Mouse (Mus musculus): ENCODE results near the gene Uhrf1bp1. TPM values are rescaled to one million over a fixed set of nuclear protein-coding genes. Genes with fewer than 3 reads are reported as not detected.

Gene Uhrf1bp1
- total and polyA plus RNA-seq, 3 experiments, result 23.1 to 43.6 TPM; not detected in 1

- peaks cover 90% of the 10 kb centered on the region for H3K79me2 ChIP-seq (ENCODE audit: control insufficient read depth, insufficient read depth, low read length, poor library complexity)
- H3K4me1 ChIP-seq (ENCODE audit: control insufficient read depth in 1 of 2, insufficient read depth in 2 of 2, low read length in 2 of 2), result peaks cover 0 to 6% of the 10 kb centered on the region in 2 experiments; a peak in 3 of 4 replicates
- H3K9me3 ChIP-seq (replicated peaks; ENCODE audit: insufficient read depth, low read length), result no peaks in the 10 kb centered on the region
- H3K4me3 ChIP-seq (ENCODE audit: control insufficient read depth in 1 of 2, insufficient read depth in 1 of 2, low read depth in 2 of 2, low read length in 2 of 2), result no peak overlapping the region
- no peaks in the 10 kb centered on the region for H3K27me3 ChIP-seq (ENCODE audit: control insufficient read depth in 1 of 2, insufficient read depth in 2 of 2, low read length in 2 of 2)
- no peak for TF ChIP-seq TAL1 (IDR thresholded peaks at IDR 0.05; ENCODE audit: low read length)
- no peak for TF ChIP-seq JUND (IDR thresholded peaks at IDR 0.05; ENCODE audit: low read depth, low read length)
- TF ChIP-seq USF1 (IDR thresholded peaks at IDR 0.05; ENCODE audit: low read depth, low read length), result no peak
- TF ChIP-seq UBTF (IDR thresholded peaks at IDR 0.05; ENCODE audit: borderline replicate concordance, insufficient read depth, low read depth, low read length), result no peak
- TF ChIP-seq NRF1 (IDR thresholded peaks at IDR 0.05; ENCODE audit: insufficient read depth, low read depth, low read length, poor library complexity, severe bottlenecking), result no peak
- TF ChIP-seq GATA1 (IDR thresholded peaks at IDR 0.05; ENCODE audit: low read depth, low read length), result no peak
- TF ChIP-seq ZNF384 (IDR thresholded peaks at IDR 0.05; ENCODE audit: low read depth, low read length), result no peak
- no peak for TF ChIP-seq NELFE (IDR thresholded peaks at IDR 0.05; ENCODE audit: low read depth, low read length)
- TF ChIP-seq MYB (IDR thresholded peaks at IDR 0.05; ENCODE audit: low read depth, low read length), result no peak
- TF ChIP-seq CHD1 (IDR thresholded peaks at IDR 0.05; ENCODE audit: low read depth, low read length), result no peak
- no peak for TF ChIP-seq TCF12 (IDR thresholded peaks at IDR 0.05; ENCODE audit: low read depth, low read length)
- no peak overlapping the region for H3K9ac ChIP-seq (ENCODE audit: control insufficient read depth, low read depth, low read length, poor library complexity, severe bottlenecking)
- H3K36me3 ChIP-seq (ENCODE audit: control insufficient read depth in 1 of 2, insufficient read depth in 2 of 2, low read length in 2 of 2), result peaks cover 11 to 15% of the 10 kb centered on the region in 2 experiments; a peak in 3 of 4 replicates
- no peak overlapping the region for H3K27ac ChIP-seq (ENCODE audit: control insufficient read depth, low read depth, low read length)
- no peak for DNase-seq (ENCODE audit: low read depth, low spot score)
These were observed 41.6 kb upstream of the Uhrf1bp1 start for GRCm38 (mm10) chr17:27814606-27815005.

DNA sequence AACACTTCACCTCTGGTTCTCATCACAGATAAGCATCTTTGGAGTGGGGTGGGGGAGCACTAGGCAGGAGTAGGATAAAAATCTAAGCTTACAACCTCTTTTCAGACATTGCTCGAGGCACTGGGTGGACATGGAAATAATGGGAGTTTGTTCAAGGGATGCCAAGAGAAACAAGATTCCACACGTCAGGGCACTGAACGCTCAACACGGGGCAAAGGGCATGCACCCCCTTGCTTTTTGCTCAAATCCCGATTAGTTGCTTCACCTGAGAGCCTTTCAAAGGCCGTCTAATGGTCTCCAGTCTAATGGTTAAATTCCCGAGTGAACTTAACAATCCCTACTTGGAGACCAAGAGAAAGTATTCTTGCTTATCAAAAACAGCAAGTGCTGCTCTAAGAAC is 37.2 kb upstream of the Uhrf1bp1 start:
- H3K4me1 ChIP-seq (ENCODE audit: control insufficient read depth in 1 of 2, insufficient read depth in 2 of 2, low read length in 2 of 2), result peaks cover 9 to 16% of the 10 kb centered on the region in 2 experiments
- H3K79me2 ChIP-seq (ENCODE audit: control insufficient read depth, insufficient read depth, low read length, poor library complexity), result peaks cover 58% of the 10 kb centered on the region
- peak overlapping the region; percentile 76 to 88 for H3K4me3 ChIP-seq (ENCODE audit: control insufficient read depth in 1 of 2, insufficient read depth in 1 of 2, low read depth in 2 of 2, low read length in 2 of 2)
- H3K9ac ChIP-seq (ENCODE audit: control insufficient read depth, low read depth, low read length, poor library complexity, severe bottlenecking), result peak overlapping the region; percentile 96
- H3K9me3 ChIP-seq (replicated peaks; ENCODE audit: insufficient read depth, low read length), result no peaks in the 10 kb centered on the region
- peak overlapping the region; percentile 95 for H3K27ac ChIP-seq (ENCODE audit: control insufficient read depth, low read depth, low read length)
- no peak for DNase-seq (ENCODE audit: low read depth, low spot score)
- TF ChIP-seq MXI1 (IDR thresholded peaks at IDR 0.05; ENCODE audit: low read depth, low read length) (no peak), POLR2A (IDR thresholded peaks at IDR 0.05; ENCODE audit: control insufficient read depth in 1 of 2, insufficient read depth in 1 of 2, low read depth in 1 of 2, low read length in 2 of 2, poor library complexity in 1 of 2) (no peak), ETS1 (IDR thresholded peaks at IDR 0.05; ENCODE audit: low read depth, low read length) (no peak), RCOR1 (IDR thresholded peaks at IDR 0.05; ENCODE audit: low read depth, low read length) (no peak), EP300 (IDR thresholded peaks at IDR 0.05; ENCODE audit: low read depth in 1 of 2, low read length in 2 of 2) (no peak), NELFE (IDR thresholded peaks at IDR 0.05; ENCODE audit: low read depth, low read length) (no peak), GATA1 (IDR thresholded peaks at IDR 0.05; ENCODE audit: low read depth, low read length) (no peak), USF1 (IDR thresholded peaks at IDR 0.05; ENCODE audit: low read depth, low read length) (no peak)
- peaks cover 3 to 24% of the 10 kb centered on the region in 2 experiments; a peak in 3 of 4 replicates for H3K36me3 ChIP-seq (ENCODE audit: control insufficient read depth in 1 of 2, insufficient read depth in 2 of 2, low read length in 2 of 2)
- H3K27me3 ChIP-seq (ENCODE audit: control insufficient read depth in 1 of 2, insufficient read depth in 2 of 2, low read length in 2 of 2), result no peaks in the 10 kb centered on the region

Data from MEL (cell line).